Mouse (Mus musculus) myocyte (in vitro differentiated cells): ENCODE data around the gene Macrod2. TPM values are rescaled to one million over a fixed set of nuclear protein-coding genes. Genes with fewer than 3 reads are reported as not detected.

Source experiments
- H3K27me3 ChIP-seq: one replicate; pipeline ENCODE4 v1.6.1; 2011; ENCODE audit not compliant: control insufficient read depth, insufficient read depth, insufficient read length
- H3K36me3 ChIP-seq: one replicate; pipeline ENCODE4 v1.6.1; 2011; ENCODE audit not compliant: control insufficient read depth, insufficient read depth
- H3K4me2 ChIP-seq: one replicate; pipeline ENCODE4 v1.6.1; 2011; ENCODE audit warnings: low read depth, control low read depth
- H3K4me3 ChIP-seq: one replicate; pipeline ENCODE4 v1.5.1; 2011; ENCODE audit warnings: mild to moderate bottlenecking, control low read depth, moderate library complexity
- H3K79me2 ChIP-seq: one replicate; pipeline ENCODE4 v1.6.1; 2011; ENCODE audit not compliant: control insufficient read depth, insufficient read depth
- H3ac ChIP-seq: one replicate; pipeline ENCODE4 v1.6.1; 2011; ENCODE audit not compliant: control insufficient read depth, insufficient read length
- CEBPB ChIP-seq: IDR thresholded peaks from 2 replicates; pipeline ENCODE4 v1.6.1; 2011; ENCODE audit warnings: mild to moderate bottlenecking, moderate library complexity; ENCODE audit not compliant: poor library complexity, insufficient read depth, severe bottlenecking
- E2F4 ChIP-seq: IDR thresholded peaks from one replicate; pipeline ENCODE4 v1.6.1; 2011; ENCODE audit warnings: mild to moderate bottlenecking, control low read depth, moderate library complexity; ENCODE audit not compliant: insufficient read depth
- MAX ChIP-seq: IDR thresholded peaks from one replicate; pipeline ENCODE4 v1.6.1; 2011; ENCODE audit warnings: low read depth, mild to moderate bottlenecking, control low read depth
- MYOD1 ChIP-seq, 3 experiments: IDR thresholded peaks; one replicate each; pipeline ENCODE4 v1.6.1; 2011; ENCODE audit warnings: control low read depth in 2 of 3, low read depth in 2 of 3, mild to moderate bottlenecking in 2 of 3, moderate library complexity in 1 of 3; ENCODE audit not compliant: insufficient read length in 2 of 3, control insufficient read depth in 1 of 3
- MYOG ChIP-seq, 3 experiments: IDR thresholded peaks; one replicate each; pipeline ENCODE4 v1.6.1; 2011; ENCODE audit warnings: control low read depth in 2 of 3, low read depth in 2 of 3, mild to moderate bottlenecking in 2 of 3; ENCODE audit not compliant: insufficient read length in 2 of 3, control insufficient read depth in 1 of 3, insufficient read depth in 1 of 3
- POLR2A ChIP-seq: IDR thresholded peaks from one replicate; pipeline ENCODE4 v1.6.1; 2011; ENCODE audit warnings: low read depth, mild to moderate bottlenecking, control low read depth, moderate library complexity; ENCODE audit not compliant: insufficient read length
- POLR2AphosphoS2 ChIP-seq: IDR thresholded peaks from one replicate; pipeline ENCODE4 v1.6.1; 2011; ENCODE audit warnings: low read depth, control low read depth; ENCODE audit not compliant: insufficient read length
- REST ChIP-seq: IDR thresholded peaks from one replicate; pipeline ENCODE4 v1.6.1; 2011; ENCODE audit warnings: mild to moderate bottlenecking, control low read depth, moderate library complexity; ENCODE audit not compliant: insufficient read depth, insufficient read length
- SRF ChIP-seq: IDR thresholded peaks from one replicate; pipeline ENCODE4 v1.6.1; 2011; ENCODE audit warnings: low read depth; ENCODE audit not compliant: control insufficient read depth, insufficient read length
- TCF12 ChIP-seq: IDR thresholded peaks from one replicate; pipeline ENCODE4 v1.6.1; 2011; ENCODE audit warnings: mild to moderate bottlenecking, control low read depth; ENCODE audit not compliant: poor library complexity, insufficient read depth, severe bottlenecking
- TCF3 ChIP-seq: IDR thresholded peaks from one replicate; pipeline ENCODE4 v1.6.1; 2011; ENCODE audit warnings: low read depth, control low read depth; ENCODE audit not compliant: insufficient read length
- USF1 ChIP-seq: IDR thresholded peaks from one replicate; pipeline ENCODE4 v1.6.1; 2011; ENCODE audit warnings: low read depth, mild to moderate bottlenecking, control low read depth, moderate library complexity
- polyA plus RNA-seq: library from polyadenylated mRNA; unstranded; fragments of >200 nt; fragmentation: generic; extraction: Trizol; gene quantifications from one replicate; pipeline ENCODE4 v1.2.1, GENCODE M21; 2012; ENCODE audit warnings: missing spikeins

The Macrod2 gene
- polyA plus RNA-seq, 1 experiment, result 0.96 TPM

- TF ChIP-seq SRF (no peak), REST (no peak), MAX (no peak), TCF12 (no peak), MYOD1 (IDR thresholded peaks at IDR 0.05; ENCODE audit: control insufficient read depth in 1 of 3, insufficient read length in 2 of 3, low read depth in 2 of 3) (no peak), CEBPB (no peak), POLR2AphosphoS2 (no peak), MYOG (IDR thresholded peaks at IDR 0.05; ENCODE audit: control insufficient read depth in 1 of 3, insufficient read depth in 1 of 3, insufficient read length in 2 of 3, low read depth in 2 of 3) (no peak), POLR2A (no peak), E2F4 (no peak), TCF3 (no peak), USF1 (no peak)
- H3K36me3 ChIP-seq, result no peaks in the 10 kb centered on the region
Measured at GRCm38 (mm10) chr2:141861679-141862268, 1466.7 kb downstream of the Macrod2 start.

GRCm38 (mm10) chr2:141862531-141863265 lies 1467.6 kb downstream of the Macrod2 start:
- H3ac ChIP-seq, result no peak overlapping the region
- no peaks in the 10 kb centered on the region for H3K79me2 ChIP-seq
- TF ChIP-seq TCF12 (no peak), POLR2AphosphoS2 (no peak), SRF (no peak), MYOG (IDR thresholded peaks at IDR 0.05; ENCODE audit: control insufficient read depth in 1 of 3, insufficient read depth in 1 of 3, insufficient read length in 2 of 3, low read depth in 2 of 3) (no peak), REST (no peak), TCF3 (no peak), POLR2A (no peak), MYOD1 (IDR thresholded peaks at IDR 0.05; ENCODE audit: control insufficient read depth in 1 of 3, insufficient read length in 2 of 3, low read depth in 2 of 3) (no peak), USF1 (no peak), CEBPB (no peak), E2F4 (no peak)

More at GRCm38 (mm10) chr2:141861679-141862268, 1466.7 kb downstream of the Macrod2 start:
- Histone ChIP-seq H3K79me2 (no peaks in the 10 kb centered on the region), H3ac (no peak overlapping the region), H3K4me2 (no peak overlapping the region), H3K27me3 (no peaks in the 10 kb centered on the region), H3K4me3 (no peak overlapping the region)

GRCm38 (mm10) chr2:141863628-141864165 lies 1468.6 kb downstream of the Macrod2 start:
- no peak overlapping the region for H3ac ChIP-seq
- TF ChIP-seq POLR2A, result no peak
- TF ChIP-seq MAX, result no peak
- TF ChIP-seq MYOD1 (IDR thresholded peaks at IDR 0.05; ENCODE audit: control insufficient read depth in 1 of 3, insufficient read length in 2 of 3, low read depth in 2 of 3), result no peak
- no peak for TF ChIP-seq CEBPB
- no peak for TF ChIP-seq REST
- no peak for TF ChIP-seq POLR2AphosphoS2
- no peak for TF ChIP-seq TCF3
- TF ChIP-seq USF1, result no peak
- TF ChIP-seq TCF12, result no peak
- TF ChIP-seq E2F4, result no peak
- TF ChIP-seq SRF, result no peak
- no peak for TF ChIP-seq MYOG (IDR thresholded peaks at IDR 0.05; ENCODE audit: control insufficient read depth in 1 of 3, insufficient read depth in 1 of 3, insufficient read length in 2 of 3, low read depth in 2 of 3)
- no peaks in the 10 kb centered on the region for H3K36me3 ChIP-seq
- H3K4me2 ChIP-seq, result no peak overlapping the region
- H3K27me3 ChIP-seq, result no peaks in the 10 kb centered on the region
- no peaks in the 10 kb centered on the region for H3K79me2 ChIP-seq
- H3K4me3 ChIP-seq, result no peak overlapping the region

More at GRCm38 (mm10) chr2:141862531-141863265, 1467.6 kb downstream of the Macrod2 start:
- Histone ChIP-seq H3K4me3 (no peak overlapping the region), H3K36me3 (no peaks in the 10 kb centered on the region), H3K4me2 (no peak overlapping the region), H3K27me3 (no peaks in the 10 kb centered on the region)

- Histone ChIP-seq H3K27me3 (no peaks in the 10 kb centered on the region), H3K36me3 (no peaks in the 10 kb centered on the region), H3ac (no peak overlapping the region), H3K79me2 (no peaks in the 10 kb centered on the region), H3K4me2 (no peak overlapping the region), H3K4me3 (no peak overlapping the region)
- TF ChIP-seq POLR2A (no peak), MYOD1 (IDR thresholded peaks at IDR 0.05; ENCODE audit: control insufficient read depth in 1 of 3, insufficient read length in 2 of 3, low read depth in 2 of 3) (no peak), E2F4 (no peak), MYOG (IDR thresholded peaks at IDR 0.05; ENCODE audit: control insufficient read depth in 1 of 3, insufficient read depth in 1 of 3, insufficient read length in 2 of 3, low read depth in 2 of 3) (no peak), CEBPB (no peak), TCF3 (no peak), USF1 (no peak)
Measured at GRCm38 (mm10) chr2:141870930-141871329, 1475.8 kb downstream of the Macrod2 start.
